7 mouse cellular contexts compared by ENCODE assay signal in genomic region chr9:74952106-74952505, GRCm38 (mm10). TPM values are rescaled to one million over a fixed set of nuclear protein-coding genes. Genes with fewer than 3 reads are reported as not detected.
DNase-seq lines count a peak whose midpoint lies in the region; ATAC-seq lines count a peak whose summit lies in the region.

No protein-coding gene starts in this region.

- peak overlapping the region; percentile 93 for H3K4me2 ChIP-seq in embryonic facial prominence, embryonic 11.5 days (ENCODE audit: low read depth, low read length)
- peak overlapping the region; percentile 85 for H3K4me2 ChIP-seq in hindbrain, embryonic 13.5 days

- no peaks in the 10 kb centered on the region for H3K27me3 ChIP-seq in embryonic facial prominence, embryonic 11.5 days (ENCODE audit: control insufficient read depth, insufficient read depth, low read length)
- no peaks in the 10 kb centered on the region for H3K27me3 ChIP-seq in hindbrain, embryonic 13.5 days

- H3K9ac ChIP-seq in embryonic facial prominence, embryonic 11.5 days (replicated peaks; ENCODE audit: low read length), result no peak overlapping the region; the same call in 1 of the 2 replicates
- peak overlapping the region; percentile 93 for H3K9ac ChIP-seq in hindbrain, embryonic 13.5 days

- DNase-seq in spleen, postnatal 36 days (ENCODE audit: low spot score in 2 of 2), result peak; percentile 16 to 26
- no peak for DNase-seq in spleen, adult 12 weeks (ENCODE audit: low spot score)
- DNase-seq in embryonic facial prominence, embryonic 11.5 days (ENCODE audit: low spot score), result no peak
- DNase-seq in telencephalon, adult 2 months (ENCODE audit: low read depth, low spot score), result peak; percentile 66
- DNase-seq in cerebellum, postnatal 4 days (ENCODE audit: low spot score in 2 of 2), result no peak

- ATAC-seq in embryonic facial prominence, embryonic 11.5 days (replicated peaks; ENCODE audit: insufficient number of reproducible peaks, low FRiP score, low TSS enrichment, low read depth), result no peak; the same call in 1 of the 2 replicates
- no peak for ATAC-seq in hindbrain, embryonic 13.5 days (ENCODE audit: low FRiP score)

- 53% methylated on average over 5 of the region's 5 CpGs for WGBS in embryonic facial prominence, embryonic 11.5 days
- 61% methylated on average over 5 of the region's 5 CpGs for WGBS in hindbrain, embryonic 13.5 days
- 2% methylated on average over 5 of the region's 5 CpGs for WGBS in macrophage (ENCODE audit: missing documents)

- H3K4me3 ChIP-seq in embryonic facial prominence, embryonic 11.5 days (ENCODE audit: low read depth, low read length), result peak overlapping the region; percentile 88
- H3K4me3 ChIP-seq in hindbrain, embryonic 13.5 days, result peak overlapping the region; percentile 96
- H3K4me3 ChIP-seq in macrophage (ENCODE audit: inconsistent target), result peak overlapping the region; percentile 34

- H3K79me2 ChIP-seq in macrophage (ENCODE audit: inconsistent target), result no peaks in the 10 kb centered on the region

- H3K9me3 ChIP-seq in embryonic facial prominence, embryonic 11.5 days (replicated peaks; ENCODE audit: control insufficient read depth, low read length), result no peaks in the 10 kb centered on the region
- H3K9me3 ChIP-seq in hindbrain, embryonic 13.5 days, result no peaks in the 10 kb centered on the region

- H3K27ac ChIP-seq in embryonic facial prominence, embryonic 11.5 days (replicated peaks; ENCODE audit: low read depth, low read length), result no peak overlapping the region
- H3K27ac ChIP-seq in hindbrain, embryonic 13.5 days, result peak overlapping the region; percentile 96
- peak overlapping the region; percentile 89 for H3K27ac ChIP-seq in macrophage

- H3K4me1 ChIP-seq in embryonic facial prominence, embryonic 11.5 days (ENCODE audit: control insufficient read depth, insufficient read depth, low read length), result no peaks in the 10 kb centered on the region
- H3K4me1 ChIP-seq in hindbrain, embryonic 13.5 days (replicated peaks), result peaks cover 21% of the 10 kb centered on the region

- no peaks in the 10 kb centered on the region for H3K36me3 ChIP-seq in embryonic facial prominence, embryonic 11.5 days (replicated peaks; ENCODE audit: control insufficient read depth, insufficient read depth, low read depth, low read length)
- H3K36me3 ChIP-seq in hindbrain, embryonic 13.5 days, result peaks cover 3% of the 10 kb centered on the region
- H3K36me3 ChIP-seq in macrophage (ENCODE audit: inconsistent target), result peaks cover 5% of the 10 kb centered on the region; the same call in 1 of the 2 replicates

RNA-seq across cellular contexts. Expression of gene Fam214a, which starts 0.6 kb away (rescaled TPM):
- 11.9 and 13.3 TPM in 2 replicates for polyA plus RNA-seq in embryonic facial prominence, embryonic 11.5 days (2014; fragmentation: Nextera tagmentation; extraction: Ambion mirVana)
- 27.0 and 30.2 TPM in 2 replicates for polyA plus RNA-seq in hindbrain, embryonic 13.5 days (2015; fragmentation: Nextera tagmentation; extraction: Ambion mirVana)
- total RNA-seq in macrophage (2018; cell fraction: chromatin; rRNA removed), result 100 to 1,000 TPM in 6 of 26 experiments, 10 to 100 TPM in 13, 1 to 10 TPM in 7; 2.4 to 192 (median 33.0) TPM
- 10 to 100 TPM in 11 of 26 experiments, 1 to 10 TPM in 14, under 1 TPM in 1; 0.53 to 21.8 (median 4.6) TPM for total RNA-seq in macrophage (2018; cell fraction: cytosol; rRNA removed)
- total RNA-seq in macrophage (2018; cell fraction: nucleus; rRNA removed), result 100 to 1,000 TPM in 2 of 26 experiments, 10 to 100 TPM in 15, 1 to 10 TPM in 9; 1.1 to 132 (median 11.2) TPM
- 2.3 to 14.6 TPM (median 12.4 TPM) in 3 replicates for polyA plus RNA-seq in macrophage (2018)

Comparison
In these comparisons a context has a peak if more than half of its experiments do, and no peak if none do; other contexts are left out.
1. DNase-seq: peak in spleen, postnatal 36 days (2 of 2) and telencephalon, adult 2 months (single experiment); none in spleen, adult 12 weeks (single experiment), embryonic facial prominence, embryonic 11.5 days (single experiment) and cerebellum, postnatal 4 days (0 of 2).
2. H3K4me3 ChIP-seq: peak in every context shown above with its lines; median percentile 96 in hindbrain, embryonic 13.5 days; 88 in embryonic facial prominence, embryonic 11.5 days; 34 in macrophage.